Mouse (Mus musculus) lung, postnatal 25 days (tissue): ENCODE measurements around the gene Bub3.

Experiments used
- DNase-seq: peaks from one replicate; pipeline ENCODE4 v3.0.0; 2022; ENCODE audit warnings: low spot score

Bub3 gene

GRCm38 (mm10) chr7:131559986-131560696 lies at the start of gene Bub3:
Bub3 (plus strand) TSS chr7:131560222.
- DNase-seq: peak; percentile 95

- peak; percentile 80 for DNase-seq
Measured at GRCm38 (mm10) chr7:131539979-131540378, 20.0 kb upstream of the Bub3 start.

DNA sequence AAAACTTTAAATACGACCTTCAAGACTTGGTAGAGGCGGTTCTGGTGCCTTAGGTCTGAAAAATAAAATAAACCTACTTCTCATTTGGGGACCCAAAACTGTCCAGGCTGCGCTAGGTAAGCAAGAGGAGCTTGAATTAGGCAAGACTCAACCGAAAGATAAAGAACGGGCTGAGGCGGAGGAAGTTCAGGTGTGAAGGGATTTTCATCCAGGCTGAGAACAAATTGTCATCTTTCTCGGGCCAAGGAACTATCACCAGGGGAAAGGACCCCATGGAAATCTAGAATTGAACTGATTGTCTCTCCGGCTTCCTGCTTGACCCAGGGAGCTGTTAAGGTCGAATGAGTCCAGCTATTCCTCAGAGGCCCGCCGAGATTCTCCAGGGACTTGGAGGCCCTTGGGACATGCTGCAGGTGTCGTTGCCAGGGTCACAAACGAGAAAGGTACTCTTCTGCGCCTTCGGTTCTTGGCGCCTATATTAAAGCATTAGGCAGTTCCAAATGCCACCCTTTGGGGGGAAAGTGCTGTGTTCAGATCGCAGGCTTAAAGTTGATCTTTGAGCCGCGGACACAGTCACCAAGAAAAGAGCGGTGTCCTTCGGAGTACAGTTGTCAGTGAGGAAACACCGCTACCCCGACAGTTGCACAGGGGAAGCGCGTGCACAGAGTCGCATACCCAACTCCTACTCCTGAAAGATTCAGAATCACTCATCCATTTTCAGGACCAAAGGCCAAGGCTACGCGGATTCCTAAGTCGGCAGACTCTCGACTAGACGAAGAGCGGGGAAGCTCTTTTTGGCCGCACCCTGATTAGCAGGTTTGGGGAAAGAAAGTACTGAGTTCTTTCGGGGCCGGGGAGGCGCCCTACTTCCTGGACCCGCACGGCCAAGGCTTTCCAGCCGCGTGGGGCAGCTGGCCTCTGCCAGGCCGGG lies 18.6 kb upstream of the Bub3 start:
- DNase-seq: no peak

- DNase-seq: no peak
Measured at GRCm38 (mm10) chr7:131542115-131542871, 17.7 kb upstream of the Bub3 start, which contains the start of gene Hmx3. Hmx3 (plus strand) TSS chr7:131542867.

GRCm38 (mm10) chr7:131542872-131543622 lies 17.0 kb upstream of the Bub3 start:
- no peak for DNase-seq

DNA sequence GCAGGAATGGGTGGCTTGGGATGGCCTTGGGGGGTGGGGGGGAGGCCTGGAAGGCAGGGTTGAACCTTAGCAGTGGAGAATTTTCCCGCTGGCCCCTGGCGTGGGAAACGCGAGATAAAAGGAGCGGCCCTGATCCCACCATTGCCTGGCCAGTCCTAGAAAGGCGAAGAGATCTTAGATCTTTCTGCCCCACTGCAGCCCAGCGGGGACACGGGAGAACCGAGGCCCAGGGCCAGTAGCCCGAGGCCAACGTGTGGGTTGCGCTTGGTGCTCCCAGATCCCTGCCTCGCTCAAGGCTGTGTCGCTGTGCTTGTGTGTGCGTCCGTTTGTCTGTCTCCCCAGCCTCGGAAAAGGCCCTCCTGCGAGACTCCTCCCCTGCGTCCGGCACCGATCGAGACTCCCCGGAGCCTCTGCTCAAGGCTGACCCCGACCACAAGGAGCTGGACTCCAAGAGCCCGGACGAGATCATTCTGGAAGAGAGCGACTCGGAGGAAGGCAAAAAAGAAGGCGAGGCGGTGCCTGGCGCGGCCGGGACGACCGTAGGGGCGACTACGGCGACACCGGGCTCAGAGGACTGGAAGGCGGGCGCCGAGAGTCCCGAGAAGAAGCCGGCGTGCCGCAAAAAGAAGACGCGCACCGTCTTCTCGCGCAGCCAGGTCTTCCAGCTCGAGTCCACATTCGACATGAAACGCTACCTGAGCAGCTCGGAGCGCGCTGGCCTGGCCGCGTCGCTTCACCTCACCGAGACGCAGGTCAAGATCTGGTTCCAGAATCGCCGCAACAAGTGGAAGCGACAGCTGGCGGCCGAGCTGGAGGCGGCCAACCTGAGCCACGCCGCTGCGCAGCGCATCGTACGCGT lies 16.2 kb upstream of the Bub3 start:
- no peak for DNase-seq

DNA sequence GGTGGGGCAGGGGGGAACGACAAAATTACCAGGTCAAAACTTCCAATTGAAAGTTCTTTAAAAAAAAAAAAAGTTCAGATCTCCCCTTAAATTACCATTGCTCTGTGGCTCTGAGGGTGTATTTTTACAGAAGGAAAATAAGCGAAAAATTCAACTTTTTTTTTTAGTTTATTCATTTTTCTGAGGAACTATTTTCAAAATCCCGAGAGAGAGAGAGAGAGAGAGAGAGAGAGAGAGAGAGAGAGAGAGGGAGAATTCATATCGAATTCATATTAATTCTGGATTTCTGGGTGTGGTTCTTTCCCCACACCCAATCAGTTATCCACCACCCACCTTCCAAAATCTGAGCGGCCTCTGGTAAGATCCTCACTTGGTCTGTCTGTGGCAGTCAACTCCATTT lies 15.2 kb upstream of the Bub3 start:
- no peak for DNase-seq

- DNase-seq: no peak
Measured at GRCm38 (mm10) chr7:131545701-131546385, 14.2 kb upstream of the Bub3 start.

- no peak for DNase-seq
Measured at GRCm38 (mm10) chr7:131546423-131546822, 13.6 kb upstream of the Bub3 start.

GRCm38 (mm10) chr7:131547481-131547880 lies 12.5 kb upstream of the Bub3 start:
- DNase-seq: no peak

- DNase-seq: no peak
Measured at GRCm38 (mm10) chr7:131548473-131548872, 11.5 kb upstream of the Bub3 start, which contains the start of gene Hmx2. Hmx2 (plus strand) TSS chr7:131548773.

DNA sequence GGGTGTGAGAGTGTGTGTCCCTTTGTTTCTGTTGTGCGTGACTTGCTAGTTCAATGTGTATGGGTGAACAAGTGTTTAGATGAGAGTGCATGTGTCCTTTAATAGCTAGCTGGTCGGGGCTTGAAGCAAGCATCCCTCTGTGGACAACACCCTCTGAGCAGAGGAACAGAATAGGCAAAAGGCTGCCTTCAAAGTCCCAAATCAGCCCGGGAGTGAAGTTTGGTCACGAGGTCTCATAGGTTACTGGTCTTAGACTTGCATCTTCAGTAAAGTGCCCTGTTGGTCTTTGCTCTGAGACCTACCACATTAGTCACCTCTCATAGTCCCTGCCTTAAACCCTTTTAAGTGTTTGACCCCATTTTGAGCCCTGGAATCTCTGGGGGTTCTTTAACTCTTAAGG lies 8.6 kb upstream of the Bub3 start:
- no peak for DNase-seq

DNA sequence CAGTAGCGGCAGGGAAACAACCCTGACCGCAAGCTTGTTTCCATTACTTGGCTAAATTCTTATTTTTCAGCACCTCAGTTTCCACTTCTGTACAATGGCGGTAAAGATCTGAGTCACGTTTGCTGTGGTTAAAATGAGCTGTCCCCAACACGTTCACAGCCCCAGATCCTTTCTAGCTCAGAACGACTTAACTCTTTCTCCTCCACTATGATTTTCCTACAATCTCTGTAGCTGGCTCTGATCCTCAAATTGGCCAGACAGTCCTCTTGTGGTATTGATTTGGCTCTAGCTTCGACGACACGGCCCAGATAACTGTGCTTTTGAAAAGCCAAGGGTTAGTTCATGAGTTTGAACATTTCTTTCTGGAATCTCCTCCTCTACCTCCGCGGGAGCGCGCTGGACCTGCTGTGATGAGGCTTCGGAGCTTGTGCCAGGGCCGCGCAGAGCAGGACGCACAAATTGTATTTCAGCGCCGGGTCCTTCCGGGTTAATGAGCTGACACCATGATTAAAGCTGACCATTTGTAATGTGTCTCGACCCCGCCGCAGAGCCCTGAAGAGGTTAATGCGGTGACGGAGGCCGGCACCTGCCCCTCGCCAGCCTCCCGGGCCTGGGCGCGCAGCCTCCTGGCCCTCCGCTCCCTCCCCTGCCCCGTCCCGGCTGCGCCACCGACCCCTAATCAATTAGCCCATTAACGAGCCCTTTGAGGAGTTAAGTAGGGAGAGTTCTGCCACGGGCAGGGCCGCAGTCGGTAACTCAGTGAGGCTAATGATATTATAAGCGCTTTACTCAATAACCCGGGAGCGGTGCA lies 7.9 kb upstream of the Bub3 start:
- DNase-seq: no peak

DNA sequence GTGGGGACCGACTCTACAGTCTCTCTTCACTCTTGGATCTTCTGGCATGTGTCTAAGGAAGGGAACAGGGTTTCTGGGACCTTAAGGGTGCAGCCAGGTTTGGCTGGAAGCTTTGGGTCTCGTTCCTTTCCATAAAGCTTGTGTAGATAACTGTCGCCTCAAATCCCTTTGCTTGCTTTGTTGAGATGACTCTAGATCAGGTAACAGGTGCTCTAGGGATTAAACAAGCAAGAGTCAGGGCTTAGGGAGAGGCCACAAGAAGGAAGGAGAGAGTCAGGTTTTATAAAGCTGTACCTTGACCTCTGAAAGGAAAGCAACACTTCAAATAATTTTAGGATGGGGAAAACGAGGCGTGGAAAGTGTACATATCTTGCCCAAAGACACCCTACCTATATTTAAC lies 7.2 kb upstream of the Bub3 start:
- no peak for DNase-seq

GRCm38 (mm10) chr7:131553771-131554175 lies 6.2 kb upstream of the Bub3 start:
- peak; percentile 32 for DNase-seq

DNA sequence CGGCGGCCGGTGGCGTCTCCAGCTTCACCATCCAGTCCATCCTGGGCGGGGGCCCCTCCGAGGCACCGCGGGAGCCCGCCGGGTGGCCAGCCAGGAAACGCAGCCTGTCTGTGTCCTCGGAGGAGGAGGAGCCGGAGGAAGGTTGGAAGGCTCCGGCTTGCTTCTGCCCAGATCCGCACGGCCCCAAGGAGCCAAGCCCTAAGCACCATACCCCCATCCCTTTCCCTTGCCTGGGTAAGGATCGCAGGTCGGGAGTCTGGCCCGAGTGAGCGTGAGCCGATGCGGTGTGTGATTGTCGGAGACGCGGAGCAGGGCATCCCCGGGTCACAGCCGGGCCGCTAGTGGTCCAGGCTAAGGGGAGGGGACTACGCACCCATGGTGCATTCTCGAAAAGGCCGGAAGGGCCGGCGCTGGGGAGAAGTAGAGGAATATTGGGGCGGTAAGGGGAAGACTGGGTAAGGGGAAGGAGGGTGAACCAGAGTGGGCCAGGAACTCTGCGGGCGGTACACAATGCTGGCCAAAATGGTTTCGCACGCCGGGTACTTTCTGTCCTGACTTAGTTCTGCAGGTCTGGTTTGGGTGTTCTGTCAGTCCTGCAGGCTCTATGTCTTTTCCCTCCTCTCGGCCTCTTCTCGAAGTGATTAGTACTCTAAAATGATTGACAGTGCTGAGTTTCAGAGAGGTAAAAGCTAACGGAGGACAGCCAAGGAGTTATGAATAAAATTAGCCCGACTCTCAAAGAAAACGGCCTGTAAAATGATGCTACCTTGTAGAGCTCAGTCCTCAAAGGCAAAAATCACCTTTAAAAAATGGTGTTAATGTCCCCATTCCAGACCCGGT lies 5.5 kb upstream of the Bub3 start:
- no peak for DNase-seq

DNA sequence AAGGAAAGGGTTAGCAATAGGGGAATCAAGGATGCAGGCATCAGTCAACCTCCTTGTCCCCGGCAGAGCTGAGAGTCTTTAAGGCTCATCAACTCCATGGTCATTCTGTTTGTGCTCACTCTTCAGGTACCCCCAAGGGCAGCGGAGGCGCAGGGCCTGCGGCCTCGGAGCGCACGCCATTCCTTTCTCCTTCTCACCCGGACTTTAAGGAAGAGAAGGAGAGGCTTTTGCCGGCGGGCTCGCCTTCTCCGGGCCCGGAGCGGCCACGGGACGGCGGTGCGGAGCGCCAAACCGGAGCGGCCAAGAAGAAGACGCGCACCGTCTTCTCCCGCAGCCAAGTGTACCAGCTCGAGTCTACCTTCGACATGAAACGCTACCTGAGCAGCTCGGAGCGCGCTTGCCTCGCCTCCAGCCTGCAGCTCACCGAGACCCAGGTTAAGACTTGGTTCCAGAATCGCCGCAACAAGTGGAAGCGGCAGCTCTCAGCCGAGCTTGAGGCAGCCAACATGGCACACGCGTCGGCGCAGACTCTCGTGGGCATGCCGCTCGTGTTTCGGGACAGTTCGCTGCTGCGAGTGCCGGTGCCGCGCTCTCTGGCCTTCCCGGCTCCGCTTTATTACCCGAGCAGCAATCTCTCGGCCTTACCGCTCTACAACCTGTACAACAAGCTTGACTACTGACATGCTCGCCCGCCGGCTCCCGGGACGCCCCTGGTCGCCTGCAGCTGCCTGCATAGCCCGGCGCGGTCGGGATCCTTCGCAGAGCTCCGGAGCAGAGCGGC lies 4.5 kb upstream of the Bub3 start:
- DNase-seq: no peak
